Mouse (Mus musculus): ENCODE data around the gene Aadacl2. TPM values are rescaled to one million over a fixed set of nuclear protein-coding genes. Genes with fewer than 3 reads are reported as not detected.

Aadacl2 gene
- not detected for total RNA-seq (2021)
- long read RNA-seq, experiment 1 = 0 reads
- long read RNA-seq, experiment 2 = 0 reads

GRCm38 (mm10) chr3:60006443-60006842, at the start of gene Aadacl2:
TSS of gene Aadacl2 (plus strand) at chr3:60006743.
- no peak for DNase-seq (ENCODE audit: low spot score in 2 of 2)

- no peak for DNase-seq (ENCODE audit: low spot score in 2 of 2)
These were observed 35.7 kb upstream of the Aadacl2 start for GRCm38 (mm10) chr3:59970891-59971290.

- no peak for DNase-seq (ENCODE audit: low spot score in 2 of 2)
These were observed 32.0 kb upstream of the Aadacl2 start for GRCm38 (mm10) chr3:59974591-59974990.

GRCm38 (mm10) chr3:60003622-60004021, 2.9 kb upstream of the Aadacl2 start:
- DNase-seq (ENCODE audit: low spot score in 2 of 2) = no peak

- DNase-seq (ENCODE audit: low spot score in 2 of 2) = no peak
These were observed 18.9 kb downstream of the Aadacl2 start, which contains the start of gene Aadac for GRCm38 (mm10) chr3:60025417-60025816. TSS of gene Aadac (plus strand) at chr3:60025717.

GRCm38 (mm10) chr3:60031511-60031910, 25.0 kb downstream of the Aadacl2 start:
- DNase-seq (ENCODE audit: low spot score in 2 of 2) = no peak

GRCm38 (mm10) chr3:60046221-60046913, 39.8 kb downstream of the Aadacl2 start:
- DNase-seq (ENCODE audit: low spot score in 2 of 2) = no peak

GRCm38 (mm10) chr3:60053231-60053927, 46.8 kb downstream of the Aadacl2 start:
- no peak for DNase-seq (ENCODE audit: low spot score in 2 of 2)

GRCm38 (mm10) chr3:60053931-60054330, 47.4 kb downstream of the Aadacl2 start:
- DNase-seq (ENCODE audit: low spot score in 2 of 2) = no peak

GRCm38 (mm10) chr3:60056451-60056850, 49.9 kb downstream of the Aadacl2 start:
- DNase-seq (ENCODE audit: low spot score in 2 of 2) = peak in 1 of 2 experiments; percentile 18

GRCm38 (mm10) chr3:60057070-60057808, 50.7 kb downstream of the Aadacl2 start:
- DNase-seq (ENCODE audit: low spot score in 2 of 2) = no peak

GRCm38 (mm10) chr3:60057809-60058082, 51.2 kb downstream of the Aadacl2 start:
- no peak for DNase-seq (ENCODE audit: low spot score in 2 of 2)

Other genes starting within 250 kb of the Aadacl2 start
- gene Gm8298, start 145.7 kb upstream of the Aadacl2 start, total RNA-seq (2021) = not detected
- not detected for gene C130079G13Rik, start 81.5 kb upstream of the Aadacl2 start, total RNA-seq (2021)
- gene Aadac, start 19.0 kb downstream of the Aadacl2 start, total RNA-seq (2021) = not detected
- not detected for gene Sucnr1, start 75.1 kb downstream of the Aadacl2 start, total RNA-seq (2021)